Mouse (Mus musculus) embryonic facial prominence, embryonic 12.5 days (tissue): ENCODE measurements around the gene Abcd1. TPM values are rescaled to one million over a fixed set of nuclear protein-coding genes. Genes with fewer than 3 reads are reported as not detected.

Experiments used
- ATAC-seq: fragments of 200-750 bp; cut with Nextera tagmentation; 2 replicates; pipeline ENCODE4 v1.8.0; 2017; ENCODE audit not compliant: insufficient number of reproducible peaks, insufficient read depth, low FRiP score, low TSS enrichment
- H3K27ac ChIP-seq: fragments of 300-500 bp; sonication (generic); 2 replicates; pipeline ENCODE4 v1.5.1; 2016; ENCODE audit warnings: mild to moderate bottlenecking
- H3K27me3 ChIP-seq: fragments of 300-500 bp; sonication (generic); 2 replicates; pipeline ENCODE4 v1.6.1; 2016; ENCODE audit warnings: mild to moderate bottlenecking, moderate library complexity
- H3K36me3 ChIP-seq: fragments of 300-500 bp; sonication (generic); 2 replicates; pipeline ENCODE4 v1.6.1; 2016; ENCODE audit warnings: mild to moderate bottlenecking
- H3K4me1 ChIP-seq: fragments of 300-500 bp; sonication (generic); 2 replicates; pipeline ENCODE4 v1.6.1; 2016
- H3K4me2 ChIP-seq: fragments of 300-500 bp; sonication (generic); replicated peaks from 2 replicates; pipeline ENCODE4 v1.6.1; 2016; ENCODE audit warnings: mild to moderate bottlenecking, moderate library complexity
- H3K4me3 ChIP-seq: fragments of 300-500 bp; sonication (generic); 2 replicates; pipeline ENCODE4 v1.5.1; 2016; ENCODE audit warnings: mild to moderate bottlenecking
- H3K9ac ChIP-seq: fragments of 300-500 bp; sonication (generic); 2 replicates; pipeline ENCODE4 v1.6.1; 2016; ENCODE audit warnings: mild to moderate bottlenecking, moderate library complexity
- H3K9me3 ChIP-seq: fragments of 300-500 bp; sonication (generic); 2 replicates; pipeline ENCODE4 v1.6.1; 2016; ENCODE audit warnings: mild to moderate bottlenecking, moderate library complexity
- WGBS: fragments of 180-500 bp; shearing (Covaris S2); methylation state at CpG from one replicate; pipeline ENCODE4 v1.1.7; 2016; 5-methylcytosine and 5-hydroxymethylcytosine counted together
- polyA plus RNA-seq: library from polyadenylated mRNA; unstranded; fragments of >200 nt; fragmentation: Nextera tagmentation; extraction: Ambion mirVana; gene quantifications from 2 replicates; pipeline ENCODE4 v1.2.1, GENCODE M21; 2016

The Abcd1 gene
- polyA plus RNA-seq, 1 experiment from 2014 or later: 14.9 TPM

DNA sequence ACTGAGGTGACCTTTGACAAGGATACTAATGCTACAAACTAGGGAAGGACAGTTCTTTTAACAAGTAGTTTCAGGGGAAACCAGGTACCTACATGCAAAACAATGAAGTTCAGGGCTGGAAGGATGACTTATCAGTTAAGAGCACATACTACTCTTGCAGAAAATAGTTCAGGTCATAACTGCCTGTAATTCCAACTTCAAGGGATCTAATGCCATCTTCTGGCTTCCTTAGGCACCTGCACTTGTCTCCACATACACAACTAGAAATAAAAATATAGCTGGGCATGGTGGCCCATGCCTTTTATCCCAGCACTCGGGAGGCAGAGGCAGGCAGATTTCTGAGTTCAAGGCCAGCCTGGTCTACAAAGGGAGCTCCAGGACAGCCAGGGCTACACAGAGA is 32.6 kb downstream of the Abcd1 start:
- no peaks in the 10 kb centered on the region for H3K9me3 ChIP-seq
- H3K27me3 ChIP-seq: no peaks in the 10 kb centered on the region
- no peaks in the 10 kb centered on the region for H3K4me1 ChIP-seq
- no peak overlapping the region for H3K27ac ChIP-seq
- 88% methylated on average over 1 of the region's 1 CpGs for WGBS
- H3K4me3 ChIP-seq: no peak overlapping the region
- H3K36me3 ChIP-seq: no peaks in the 10 kb centered on the region
- no peak for ATAC-seq
- no peak overlapping the region for H3K9ac ChIP-seq
- H3K4me2 ChIP-seq: no peak overlapping the region

- Histone ChIP-seq H3K9me3 (no peaks in the 10 kb centered on the region), H3K27me3 (no peaks in the 10 kb centered on the region), H3K4me3 (no peak within 1 kb of the TSS), H3K4me2 (no peak within 1 kb of the TSS), H3K9ac (no peak within 1 kb of the TSS), H3K36me3 (no peaks in the 10 kb centered on the region), H3K4me1 (no peaks in the 10 kb centered on the region), H3K27ac (no peak within 1 kb of the TSS)
- 48% methylated on average over 5 of the region's 5 CpGs for WGBS
- no peak for ATAC-seq
These were observed 40.1 kb downstream of the Abcd1 start, which contains the start of gene Plxnb3 for GRCm38 (mm10) chrX:73756334-73757140. TSS of gene Plxnb3 (plus strand) at chrX:73757090.

DNA sequence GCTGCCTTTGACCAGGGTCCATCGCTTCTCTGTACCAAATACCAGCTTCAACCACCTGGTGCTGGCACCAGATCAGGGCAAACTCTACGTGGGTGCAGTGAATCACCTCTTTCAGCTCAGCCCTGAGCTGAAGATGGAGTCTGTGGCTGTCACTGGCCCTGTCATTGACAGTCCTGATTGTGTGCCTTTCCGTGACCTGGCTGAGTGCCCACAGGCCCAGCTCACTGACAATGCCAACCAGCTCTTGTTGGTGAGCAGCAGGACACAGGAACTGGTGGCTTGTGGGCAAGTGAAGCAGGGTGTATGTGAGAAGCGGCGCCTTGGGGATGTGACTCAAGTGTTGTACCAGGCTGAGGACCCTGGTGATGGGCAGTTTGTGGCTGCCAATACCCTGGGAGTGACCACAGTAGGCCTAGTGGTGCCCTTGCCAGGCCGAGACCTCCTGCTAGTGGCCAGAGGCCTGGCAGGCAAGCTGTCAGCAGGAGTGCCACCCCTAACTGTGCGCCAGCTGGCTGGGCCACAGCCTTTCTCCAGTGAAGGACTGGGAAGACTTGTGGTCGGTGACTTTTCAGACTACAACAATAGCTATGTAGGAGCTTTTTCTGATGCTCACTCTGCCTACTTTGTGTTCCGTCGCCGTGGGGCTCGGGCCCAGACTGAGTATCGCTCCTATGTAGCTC is 42.4 kb downstream of the Abcd1 start:
- no peak for ATAC-seq
- Histone ChIP-seq H3K4me2 (no peak overlapping the region), H3K36me3 (no peaks in the 10 kb centered on the region), H3K9ac (no peak overlapping the region), H3K9me3 (no peaks in the 10 kb centered on the region), H3K4me1 (no peaks in the 10 kb centered on the region), H3K27ac (no peak overlapping the region), H3K4me3 (no peak overlapping the region), H3K27me3 (no peaks in the 10 kb centered on the region)
- WGBS: 82% methylated on average over 13 of the region's 13 CpGs

DNA sequence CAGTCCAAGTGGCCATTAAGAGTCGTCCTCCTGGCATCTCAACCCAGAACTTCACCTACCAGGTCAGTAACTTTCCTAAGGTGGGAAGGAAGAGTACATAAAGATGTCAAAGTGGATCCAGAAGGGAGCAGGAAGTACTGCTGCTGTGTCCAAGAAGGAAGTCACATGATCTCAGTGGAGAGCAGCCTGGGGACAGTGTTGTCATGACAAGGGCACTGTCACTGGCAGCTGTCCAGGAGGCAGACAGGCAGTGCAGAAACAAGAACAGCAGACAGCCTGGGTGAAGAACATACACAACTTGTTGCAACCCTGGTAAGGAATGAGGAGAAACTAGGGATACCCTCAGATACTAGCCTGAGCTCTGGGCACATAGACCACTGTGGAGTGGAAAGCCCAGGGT is 48.9 kb downstream of the Abcd1 start:
- H3K27me3 ChIP-seq: 0 out of 2 replicates have a peak, but pooled peaks cover 5% of the 10 kb centered on the region
- no peaks in the 10 kb centered on the region for H3K36me3 ChIP-seq
- no peaks in the 10 kb centered on the region for H3K4me1 ChIP-seq
- no peaks in the 10 kb centered on the region for H3K9me3 ChIP-seq
- WGBS: 59% methylated on average over 1 of the region's 1 CpGs
- H3K27ac ChIP-seq: no peak overlapping the region
- ATAC-seq: no peak
- H3K4me3 ChIP-seq: no peak overlapping the region
- no peak overlapping the region for H3K9ac ChIP-seq
- H3K4me2 ChIP-seq: no peak overlapping the region

DNA sequence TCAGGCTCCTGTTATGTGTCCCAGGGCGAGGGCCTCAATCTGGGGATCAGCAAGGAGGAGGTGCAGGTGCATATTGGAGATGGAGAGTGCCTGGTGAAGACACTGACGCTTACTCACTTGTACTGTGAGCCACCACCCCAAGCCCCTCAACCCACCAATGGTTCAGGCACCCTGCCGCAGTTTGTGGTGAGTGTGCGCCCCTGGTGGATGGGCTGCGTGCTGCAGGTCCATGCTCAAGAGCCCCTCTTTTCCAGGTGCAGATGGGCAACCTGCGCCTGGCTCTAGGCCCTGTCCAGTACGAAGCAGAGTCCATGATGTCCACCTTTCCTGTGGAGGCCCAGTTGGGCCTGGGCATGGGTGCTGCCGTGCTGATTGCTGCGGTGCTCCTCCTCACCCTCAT is 50.9 kb downstream of the Abcd1 start:
- ATAC-seq: no peak; the same call in 1 of the 2 replicates
- no peaks in the 10 kb centered on the region for H3K4me1 ChIP-seq
- 62% methylated on average over 9 of the region's 9 CpGs for WGBS
- 0 out of 2 replicates have a peak, but pooled peaks cover 5% of the 10 kb centered on the region for H3K27me3 ChIP-seq
- no peak overlapping the region for H3K4me2 ChIP-seq
- H3K27ac ChIP-seq: no peak overlapping the region
- no peaks in the 10 kb centered on the region for H3K9me3 ChIP-seq
- no peak overlapping the region for H3K9ac ChIP-seq
- no peak overlapping the region for H3K4me3 ChIP-seq
- no peaks in the 10 kb centered on the region for H3K36me3 ChIP-seq

- no peaks in the 10 kb centered on the region for H3K9me3 ChIP-seq
- H3K4me1 ChIP-seq: no peaks in the 10 kb centered on the region
- ATAC-seq: no peak
- H3K27me3 ChIP-seq: no peaks in the 10 kb centered on the region
- H3K4me3 ChIP-seq: no peak within 1 kb of the TSS
- WGBS: 60% methylated on average over 9 of the region's 9 CpGs
- H3K4me2 ChIP-seq: no peak within 1 kb of the TSS
- no peak within 1 kb of the TSS for H3K9ac ChIP-seq
- no peak within 1 kb of the TSS for H3K27ac ChIP-seq
- peaks cover 18% of the 10 kb centered on the region; the same call in 1 of the 2 replicates for H3K36me3 ChIP-seq
These were observed 57.9 kb downstream of the Abcd1 start, which contains the start of gene Srpk3 for GRCm38 (mm10) chrX:73774168-73774760. TSS of gene Srpk3 (plus strand) at chrX:73774405.

DNA sequence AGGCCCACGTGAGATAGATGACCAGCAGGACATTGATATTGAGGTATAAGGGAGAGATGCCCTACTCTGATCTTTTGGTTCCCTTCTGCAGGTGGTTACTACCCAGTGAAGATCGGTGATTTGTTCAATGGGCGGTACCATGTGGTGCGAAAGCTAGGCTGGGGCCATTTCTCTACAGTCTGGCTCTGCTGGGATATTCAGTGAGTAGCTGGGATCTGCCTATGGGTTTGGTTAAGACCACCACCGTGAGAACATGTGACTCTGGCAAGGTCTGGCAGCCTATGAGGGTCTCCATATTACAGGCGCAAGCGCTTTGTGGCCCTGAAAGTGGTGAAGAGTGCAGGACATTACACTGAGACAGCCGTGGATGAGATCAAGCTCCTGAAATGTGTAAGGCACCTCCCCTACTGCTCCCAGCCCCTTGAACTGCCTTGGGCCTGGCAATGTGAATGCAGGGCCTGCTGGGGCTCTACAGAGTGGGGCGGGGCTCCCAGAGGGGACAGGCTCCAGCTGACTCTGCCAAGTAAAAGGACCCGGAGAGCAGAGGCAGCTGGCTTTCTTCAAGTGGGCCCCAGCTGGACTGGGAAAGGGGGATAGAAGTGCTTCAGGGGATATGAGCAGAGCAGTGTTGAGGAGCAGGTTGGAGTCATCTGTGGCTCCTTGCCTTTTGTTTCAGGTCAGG is 58.5 kb downstream of the Abcd1 start:
- Histone ChIP-seq H3K27ac (no peak overlapping the region), H3K4me2 (no peak overlapping the region), H3K36me3 (peaks cover 21% of the 10 kb centered on the region), H3K4me3 (no peak overlapping the region), H3K9ac (no peak overlapping the region), H3K27me3 (no peaks in the 10 kb centered on the region), H3K4me1 (no peaks in the 10 kb centered on the region), H3K9me3 (no peaks in the 10 kb centered on the region)
- ATAC-seq: no peak
- WGBS: 71% methylated on average over 10 of the region's 10 CpGs

- H3K9ac ChIP-seq: no peak overlapping the region
- no peak overlapping the region for H3K4me3 ChIP-seq
- H3K4me2 ChIP-seq: no peak overlapping the region
- 71% methylated on average over 3 of the region's 3 CpGs for WGBS
- 0 out of 2 replicates have a peak, but pooled peaks cover 5% of the 10 kb centered on the region for H3K27me3 ChIP-seq
- H3K9me3 ChIP-seq: no peaks in the 10 kb centered on the region
- peaks cover 18% of the 10 kb centered on the region for H3K36me3 ChIP-seq
- H3K27ac ChIP-seq: no peak overlapping the region
- H3K4me1 ChIP-seq: no peaks in the 10 kb centered on the region
- no peak for ATAC-seq
These were observed 65.8 kb downstream of the Abcd1 start for GRCm38 (mm10) chrX:73782227-73782626.

- Histone ChIP-seq H3K36me3 (peaks cover 5% of the 10 kb centered on the region; the same call in 1 of the 2 replicates), H3K27ac (peak overlapping the region; percentile 89; the same call in 1 of the 2 replicates), H3K9me3 (no peaks in the 10 kb centered on the region), H3K4me1 (no peaks in the 10 kb centered on the region), H3K9ac (0 out of 2 replicates have a peak overlapping the region, but pooled peaks have one; percentile 68), H3K4me3 (peak overlapping the region; percentile 55), H3K27me3 (0 out of 2 replicates have a peak, but pooled peaks cover 5% of the 10 kb centered on the region), H3K4me2 (peak overlapping the region; percentile 49)
- ATAC-seq: no peak
These were observed 69.3 kb downstream of the Abcd1 start for GRCm38 (mm10) chrX:73785666-73786065.

GRCm38 (mm10) chrX:73786364-73787224 is 70.2 kb downstream of the Abcd1 start, which contains the start of the genes Idh3g and Ssr4:
TSS of gene Idh3g (minus strand) at chrX:73786897.
TSS of gene Ssr4 (plus strand) at chrX:73787028.
- peak; percentile 96 for ATAC-seq
- WGBS: 23% methylated on average over 52 of the region's 52 CpGs
- H3K9ac ChIP-seq: peak within 1 kb of the TSS; percentile 68
- peak within 1 kb of the TSS; percentile 55 for H3K4me3 ChIP-seq
- H3K36me3 ChIP-seq: no peaks in the 10 kb centered on the region
- H3K4me2 ChIP-seq: peak within 1 kb of the TSS; percentile 56
- no peaks in the 10 kb centered on the region for H3K9me3 ChIP-seq
- H3K4me1 ChIP-seq: no peaks in the 10 kb centered on the region
- 0 out of 2 replicates have a peak, but pooled peaks cover 5% of the 10 kb centered on the region for H3K27me3 ChIP-seq
- peak within 1 kb of the TSS; percentile 89 for H3K27ac ChIP-seq
